Mouse (Mus musculus) hindbrain, embryonic 11.5 days (tissue): Measurements from ENCODE around the gene Mdp1. TPM values are rescaled to one million over a fixed set of nuclear protein-coding genes. Genes with fewer than 3 reads are reported as not detected.

ENCODE experiments used
- ATAC-seq: fragments of 200-750 bp; cut with Nextera tagmentation; 2 replicates; pipeline ENCODE4 v1.8.0; 2017; ENCODE audit warnings: mild to moderate bottlenecking, moderate TSS enrichment, moderate library complexity; ENCODE audit not compliant: low FRiP score
- DNase-seq: peaks from one replicate; pipeline ENCODE4 v3.0.0-alpha.2; 2015; ENCODE audit warnings: low spot score
- H3K27ac ChIP-seq: fragments of 300-500 bp; sonication (generic); 2 replicates; pipeline ENCODE4 v1.5.1; 2014; ENCODE audit warnings: mild to moderate bottlenecking, low read depth, low read length
- H3K27me3 ChIP-seq: fragments of 300-500 bp; sonication (generic); 2 replicates; pipeline ENCODE4 v1.6.1; 2014; ENCODE audit warnings: mild to moderate bottlenecking, low read length, moderate library complexity, mixed read lengths; ENCODE audit not compliant: control insufficient read depth, insufficient read depth
- H3K36me3 ChIP-seq: fragments of 300-500 bp; sonication (generic); 2 replicates; pipeline ENCODE4 v1.6.1; 2014; ENCODE audit warnings: mild to moderate bottlenecking, low read length, moderate library complexity, mixed read lengths; ENCODE audit not compliant: control insufficient read depth, insufficient read depth
- H3K4me1 ChIP-seq: fragments of 300-500 bp; sonication (generic); replicated peaks from 2 replicates; pipeline ENCODE4 v1.6.1; 2014; ENCODE audit warnings: low read length, mixed read lengths; ENCODE audit not compliant: control insufficient read depth, insufficient read depth
- H3K4me2 ChIP-seq: fragments of 300-500 bp; sonication (generic); replicated peaks from 2 replicates; pipeline ENCODE4 v1.6.1; 2014; ENCODE audit warnings: mild to moderate bottlenecking, low read depth, low read length
- H3K4me3 ChIP-seq: fragments of 300-500 bp; sonication (generic); 2 replicates; pipeline ENCODE4 v1.5.1; 2014; ENCODE audit warnings: low read depth, low read length
- H3K9ac ChIP-seq: fragments of 300-500 bp; sonication (generic); 2 replicates; pipeline ENCODE4 v1.6.1; 2014; ENCODE audit warnings: low read depth, low read length
- H3K9me3 ChIP-seq: fragments of 300-500 bp; sonication (generic); 2 replicates; pipeline ENCODE4 v1.6.1; 2016; ENCODE audit warnings: low read length; ENCODE audit not compliant: control insufficient read depth
- WGBS: fragments of 180-500 bp; shearing (Covaris S2); extraction: QIAGEN DNeasy Blood & Tissue Kit; methylation state at CpG from one replicate; pipeline ENCODE4 v1.1.7; 2014; 5-methylcytosine and 5-hydroxymethylcytosine counted together
- polyA plus RNA-seq: library from polyadenylated mRNA; unstranded; fragments of >200 nt; fragmentation: Nextera tagmentation; extraction: Ambion mirVana; gene quantifications from 2 replicates; pipeline ENCODE4 v1.2.1, GENCODE M21; 2014

Gene Mdp1
- polyA plus RNA-seq, 1 experiment from 2014 or later, result 70.2 TPM

DNA sequence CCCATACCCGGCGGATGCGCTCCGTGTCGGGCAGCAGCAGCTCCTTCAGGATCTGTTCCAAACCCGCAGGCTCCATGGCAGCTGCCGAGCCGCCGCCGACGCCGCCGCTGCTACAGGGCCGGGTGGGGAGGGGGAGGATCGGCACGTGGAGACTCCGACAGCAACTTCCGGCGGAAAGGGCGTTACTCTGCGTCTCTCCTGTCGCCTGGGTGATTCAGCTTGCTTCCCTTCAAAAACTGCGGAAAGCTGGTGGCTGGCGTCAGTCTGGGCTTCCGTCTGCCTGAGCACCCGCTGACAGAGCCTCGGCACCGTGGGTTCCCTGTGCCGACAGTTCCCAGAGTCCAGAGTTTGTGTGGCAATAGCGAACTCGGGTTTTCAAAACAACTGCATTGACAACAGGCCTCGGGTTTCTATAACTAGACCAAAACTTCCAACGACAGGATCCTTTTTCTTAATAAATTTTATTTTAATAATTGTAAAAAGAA is 24.7 kb downstream of the Mdp1 start, which contains the start of gene Ipo4:
Gene Ipo4, minus strand, starts transcription at position 435 of the 485 bp plus-strand sequence.
- DNase-seq (peak; percentile 95), ATAC-seq (peak; percentile 88)
- Histone ChIP-seq H3K9me3 (no peaks in the 10 kb centered on the region), H3K9ac (peak within 1 kb of the TSS; percentile 80), H3K4me3 (peak within 1 kb of the TSS; percentile 67), H3K27me3 (no peaks in the 10 kb centered on the region), H3K36me3 (peaks cover 9% of the 10 kb centered on the region), H3K4me1 (peaks cover 3% of the 10 kb centered on the region; the same call in 1 of the 2 replicates), H3K4me2 (peak within 1 kb of the TSS; percentile 90), H3K27ac (peak within 1 kb of the TSS; percentile 69)
- WGBS, result 2% methylated on average over 33 of the region's 33 CpGs

DNA sequence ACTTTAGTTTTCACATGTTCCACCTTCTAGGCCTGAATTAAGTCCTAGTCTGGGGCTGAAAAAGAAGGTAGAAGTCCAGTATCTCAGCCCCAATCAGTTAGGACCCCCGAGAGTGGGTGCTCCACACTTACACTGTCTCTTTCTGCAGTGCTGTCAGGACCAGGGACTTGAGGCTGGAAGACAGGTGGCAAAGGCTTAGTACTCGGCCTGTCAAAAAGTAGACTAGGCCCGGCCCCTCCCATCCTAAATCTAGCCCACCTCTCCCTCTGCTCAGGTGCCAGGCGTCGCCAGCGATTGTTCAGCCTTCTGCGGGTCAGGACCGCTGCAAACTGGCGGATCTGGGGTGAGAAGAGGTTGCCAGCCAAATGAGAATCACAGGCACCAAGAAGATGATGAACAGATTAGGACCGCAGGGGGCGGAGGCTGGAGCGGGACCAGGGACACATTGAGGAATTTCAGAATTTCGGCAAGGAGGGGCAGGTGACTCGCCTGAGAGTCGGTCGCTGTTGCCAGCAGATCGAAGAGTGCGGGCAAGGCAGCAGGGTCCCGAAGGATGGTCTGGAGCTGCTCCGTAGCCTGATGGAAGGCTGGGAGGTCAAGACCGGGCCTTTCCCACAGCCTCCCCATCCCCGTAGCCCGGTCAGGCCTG is 25.3 kb downstream of the Mdp1 start:
- peak; percentile 77 for ATAC-seq
- peak overlapping the region; percentile 67 for H3K4me3 ChIP-seq
- H3K4me1 ChIP-seq, result peaks cover 3% of the 10 kb centered on the region; the same call in 1 of the 2 replicates
- 4% methylated on average over 23 of the region's 23 CpGs for WGBS
- H3K9ac ChIP-seq, result peak overlapping the region; percentile 80
- DNase-seq, result no peak
- H3K4me2 ChIP-seq, result peak overlapping the region; percentile 90
- no peaks in the 10 kb centered on the region for H3K9me3 ChIP-seq
- peak overlapping the region; percentile 69 for H3K27ac ChIP-seq
- no peaks in the 10 kb centered on the region for H3K27me3 ChIP-seq
- peaks cover 13% of the 10 kb centered on the region for H3K36me3 ChIP-seq

DNA sequence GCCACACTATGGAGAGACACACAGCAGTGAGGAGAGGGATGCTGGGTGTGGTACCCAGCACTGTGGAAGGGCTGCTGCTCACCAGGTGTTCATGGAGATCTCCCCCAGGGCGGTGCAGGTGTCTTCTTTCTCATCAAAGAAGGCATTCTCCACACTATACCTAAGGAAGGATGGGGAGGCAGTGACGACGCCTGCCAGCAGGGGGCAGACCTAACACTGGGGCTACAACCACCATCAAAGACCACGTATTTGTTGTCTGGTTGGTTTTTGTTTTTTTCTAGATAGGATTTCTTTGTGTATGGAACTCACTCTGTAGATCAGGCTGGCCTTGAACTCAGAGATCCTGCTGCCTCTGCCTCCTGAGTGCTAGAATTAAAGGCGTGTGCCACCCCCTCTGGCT is 31.0 kb downstream of the Mdp1 start:
- peak; percentile 44 for DNase-seq
- no peak overlapping the region for H3K4me2 ChIP-seq
- H3K27me3 ChIP-seq, result no peaks in the 10 kb centered on the region
- no peak overlapping the region for H3K27ac ChIP-seq
- H3K4me1 ChIP-seq, result no peaks in the 10 kb centered on the region
- H3K36me3 ChIP-seq, result peaks cover 15% of the 10 kb centered on the region
- no peaks in the 10 kb centered on the region for H3K9me3 ChIP-seq
- H3K9ac ChIP-seq, result no peak overlapping the region
- H3K4me3 ChIP-seq, result no peak overlapping the region
- WGBS, result 68% methylated on average over 5 of the region's 5 CpGs
- ATAC-seq, result no peak

DNA sequence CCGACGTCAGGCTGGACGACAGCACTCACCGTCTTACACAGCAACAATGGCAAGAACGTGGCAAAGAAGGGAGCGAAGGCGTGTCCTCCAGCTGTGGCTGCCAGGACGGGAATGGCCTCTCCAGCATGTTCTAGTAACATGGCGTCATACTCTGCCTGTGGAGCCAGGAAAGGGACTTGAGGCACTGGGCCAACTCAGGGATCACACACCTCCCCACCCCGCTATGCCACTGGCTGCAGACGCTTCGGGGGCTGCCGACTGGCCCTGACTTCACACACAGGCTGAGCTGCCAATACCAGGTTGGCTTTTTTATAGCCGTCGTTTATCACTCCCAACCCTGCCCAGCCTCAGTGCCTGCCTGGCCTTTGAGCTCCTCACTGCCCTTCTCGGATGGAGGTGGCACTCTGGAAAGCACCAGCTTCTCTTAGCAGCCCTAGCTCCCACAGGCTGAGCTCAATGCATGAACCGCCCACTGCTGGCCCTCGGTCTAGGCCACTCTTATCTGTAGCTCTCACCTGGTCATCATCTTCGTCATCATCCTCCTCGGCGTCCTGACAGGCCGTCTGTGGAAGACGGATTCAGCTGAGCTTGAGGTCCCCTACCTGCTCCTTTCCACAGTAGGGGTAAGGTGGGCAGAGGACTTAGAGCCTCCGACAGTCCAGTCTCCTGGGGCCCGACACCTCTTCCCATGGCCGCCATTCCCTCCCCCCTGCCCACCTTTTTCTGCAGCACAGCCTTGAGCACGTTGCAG is 32.1 kb downstream of the Mdp1 start:
- no peak for ATAC-seq
- WGBS, result 92% methylated on average over 27 of the region's 27 CpGs

DNA sequence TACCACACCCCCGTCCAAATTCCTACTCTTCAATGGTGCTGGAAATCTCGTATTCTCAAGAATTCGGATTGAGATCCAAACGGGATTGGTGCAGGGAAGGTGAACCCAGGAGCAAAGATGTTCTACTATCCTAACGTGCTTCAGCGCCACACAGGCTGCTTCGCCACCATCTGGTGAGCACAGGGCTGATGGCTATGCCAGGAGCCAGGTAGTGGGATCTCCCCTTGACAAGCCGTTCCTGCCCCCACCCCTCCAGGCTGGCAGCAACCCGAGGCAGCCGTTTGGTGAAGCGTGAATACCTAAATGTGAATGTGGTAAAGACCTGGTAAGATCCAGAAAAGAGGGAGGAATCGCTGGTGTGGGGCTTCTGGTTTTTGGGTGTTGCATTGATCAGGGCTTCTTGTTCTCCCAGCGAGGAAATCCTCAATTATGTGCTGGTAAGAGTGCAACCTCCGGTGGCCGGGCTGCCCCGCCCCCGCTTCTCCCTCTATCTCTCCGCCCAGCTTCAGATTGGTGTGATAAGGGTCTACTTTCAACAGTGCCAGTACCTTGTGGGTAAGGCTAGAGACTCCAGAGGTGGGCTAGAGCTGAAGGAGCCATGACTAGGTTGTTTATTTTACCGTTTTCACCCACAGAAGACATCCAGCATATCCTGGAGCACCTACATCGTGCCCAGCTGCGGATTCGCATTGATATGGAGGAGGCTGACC is 41.7 kb downstream of the Mdp1 start:
- 58% methylated on average over 22 of the region's 22 CpGs for WGBS
- Histone ChIP-seq H3K27ac (no peak overlapping the region), H3K36me3 (no peaks in the 10 kb centered on the region), H3K9me3 (no peaks in the 10 kb centered on the region), H3K4me3 (peak overlapping the region; percentile 25), H3K27me3 (no peaks in the 10 kb centered on the region), H3K4me1 (no peaks in the 10 kb centered on the region), H3K4me2 (peak overlapping the region; percentile 28), H3K9ac (peak overlapping the region; percentile 7; the same call in 1 of the 2 replicates)
- ATAC-seq (no peak), DNase-seq (no peak)

More for the DNA sequence above, 32.1 kb downstream of the Mdp1 start:
- no peak for DNase-seq
- Histone ChIP-seq H3K9me3 (no peaks in the 10 kb centered on the region), H3K4me1 (no peaks in the 10 kb centered on the region), H3K27ac (no peak overlapping the region), H3K27me3 (no peaks in the 10 kb centered on the region), H3K4me2 (no peak overlapping the region), H3K36me3 (peaks cover 15% of the 10 kb centered on the region), H3K9ac (no peak overlapping the region), H3K4me3 (no peak overlapping the region)

GRCm38 (mm10) chr14:55617822-55618221 is 42.5 kb downstream of the Mdp1 start, which contains the start of gene Rec8:
Rec8 (plus strand) TSS chr14:55618037.
- DNase-seq (peak; percentile 53), ATAC-seq (peak; percentile 85)
- Histone ChIP-seq H3K4me2 (peak within 1 kb of the TSS; percentile 28), H3K4me1 (no peaks in the 10 kb centered on the region), H3K36me3 (no peaks in the 10 kb centered on the region), H3K27me3 (no peaks in the 10 kb centered on the region), H3K9me3 (no peaks in the 10 kb centered on the region), H3K4me3 (peak within 1 kb of the TSS; percentile 25), H3K9ac (peak within 1 kb of the TSS; percentile 7; the same call in 1 of the 2 replicates), H3K27ac (no peak within 1 kb of the TSS)
- WGBS, result 21% methylated on average over 21 of the region's 21 CpGs

DNA sequence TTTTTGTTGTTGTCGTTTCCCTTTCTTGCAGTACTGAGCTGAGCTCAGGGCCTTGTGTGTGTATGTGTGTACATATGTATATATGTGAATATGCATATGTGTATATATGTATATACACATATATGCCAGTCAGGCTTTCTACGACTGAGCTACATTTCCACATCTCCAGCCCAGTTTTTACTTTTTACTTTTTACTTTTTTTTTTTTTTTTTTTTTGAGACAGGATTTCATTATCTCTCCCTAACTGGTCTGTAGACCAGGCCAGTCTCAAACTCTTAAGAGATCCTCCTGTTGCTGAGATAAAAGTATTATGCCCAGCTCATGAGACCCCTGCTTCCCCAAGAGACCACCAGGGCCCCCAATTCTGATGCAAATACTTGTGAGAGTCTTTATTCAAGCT is 43.5 kb downstream of the Mdp1 start:
- Histone ChIP-seq H3K36me3 (no peaks in the 10 kb centered on the region), H3K27ac (no peak overlapping the region), H3K9me3 (no peaks in the 10 kb centered on the region), H3K4me2 (no peak overlapping the region), H3K4me3 (no peak overlapping the region), H3K9ac (no peak overlapping the region), H3K4me1 (no peaks in the 10 kb centered on the region), H3K27me3 (no peaks in the 10 kb centered on the region)
- no peak for DNase-seq
- 91% methylated on average over 2 of the region's 2 CpGs for WGBS
- ATAC-seq, result no peak

DNA sequence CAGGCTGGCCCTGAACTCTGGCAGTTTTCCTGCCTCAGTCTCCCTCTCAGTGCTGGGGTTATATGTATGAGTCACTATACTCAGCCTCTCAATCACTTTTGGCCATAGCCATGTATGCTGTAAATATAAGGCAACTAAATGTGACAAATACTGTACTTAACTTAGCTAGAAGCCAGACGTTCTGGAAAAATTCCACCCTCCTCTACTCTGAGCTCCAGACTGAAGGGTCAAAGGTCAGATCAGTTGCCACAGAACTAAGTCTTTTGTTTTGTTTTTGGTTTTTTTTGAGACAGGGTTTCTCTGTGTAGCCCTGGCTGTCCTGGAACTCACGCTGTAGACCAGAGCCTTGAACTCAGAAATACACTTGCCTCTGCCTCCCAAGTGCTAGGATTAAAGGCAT is 44.4 kb downstream of the Mdp1 start:
- no peak overlapping the region for H3K9ac ChIP-seq
- ATAC-seq (no peak), DNase-seq (no peak)
- H3K9me3 ChIP-seq, result no peaks in the 10 kb centered on the region
- H3K4me3 ChIP-seq, result no peak overlapping the region
- H3K4me1 ChIP-seq, result no peaks in the 10 kb centered on the region
- WGBS, result 40% methylated on average over 2 of the region's 2 CpGs
- H3K36me3 ChIP-seq, result no peaks in the 10 kb centered on the region
- no peak overlapping the region for H3K27ac ChIP-seq
- no peaks in the 10 kb centered on the region for H3K27me3 ChIP-seq
- no peak overlapping the region for H3K4me2 ChIP-seq
